Mouse (Mus musculus) kidney, adult 2 months (tissue): ENCODE data around the gene Cpt2. TPM values are rescaled to one million over a fixed set of nuclear protein-coding genes. Genes with fewer than 3 reads are reported as not detected.

ENCODE experiments used
- DNase-seq: peaks from one replicate; pipeline ENCODE4 v3.0.0; 2021
- H3K27ac ChIP-seq: fragments of 200-500 bp; 2 replicates; pipeline ENCODE4 v1.5.1; 2012; ENCODE audit warnings: low read depth, low read length, control low read depth, inconsistent platforms; ENCODE audit not compliant: insufficient read depth
- H3K27me3 ChIP-seq: fragments of 200-500 bp; replicated peaks from 2 replicates; pipeline ENCODE4 v1.6.1; 2012; ENCODE audit warnings: mild to moderate bottlenecking, moderate library complexity, low read length, inconsistent platforms; ENCODE audit not compliant: control insufficient read depth, insufficient read depth
- H3K36me3 ChIP-seq: fragments of 200-500 bp; 2 replicates; pipeline ENCODE4 v1.6.1; 2012; ENCODE audit warnings: mild to moderate bottlenecking, moderate library complexity, low read length, inconsistent platforms; ENCODE audit not compliant: control insufficient read depth, insufficient read depth
- H3K4me1 ChIP-seq: fragments of 200-500 bp; 2 replicates; pipeline ENCODE4 v1.6.1; 2011; ENCODE audit warnings: low read length; ENCODE audit not compliant: control insufficient read depth, insufficient read depth
- H3K4me3 ChIP-seq: fragments of 200-500 bp; 2 replicates; pipeline ENCODE4 v1.5.1; 2011; ENCODE audit warnings: mild to moderate bottlenecking, low read depth, low read length, control low read depth; ENCODE audit not compliant: insufficient read depth
- CTCF ChIP-seq: fragments of 200-500 bp; conservative IDR thresholded peaks from 2 replicates; pipeline ENCODE4 v1.5.1; 2011; ENCODE audit warnings: low read depth, mild to moderate bottlenecking, control low read depth, low read length, moderate library complexity, mixed read lengths; ENCODE audit not compliant: insufficient read depth, insufficient read length
- POLR2A ChIP-seq: fragments of 200-500 bp; IDR thresholded peaks from one replicate; pipeline ENCODE4 v1.6.1; 2011; ENCODE audit warnings: low read depth, low read length, control low read depth
- WGBS: fragments of 180-500 bp; shearing (Covaris S2); methylation state at CpG from one replicate; pipeline ENCODE4 v1.1.7; 2018; 5-methylcytosine and 5-hydroxymethylcytosine counted together
- polyA plus RNA-seq: library from polyadenylated mRNA; depleted of rRNA; stranded (reverse); fragments of >200 nt; gene quantifications from 2 replicates; pipeline ENCODE4 v1.2.3, GENCODE M21; 2012; rRNA removed

The Cpt2 gene
- 169 and 173 TPM in 2 replicates for polyA plus RNA-seq

- peak; percentile 88 for TF ChIP-seq POLR2A
- 0 out of 2 replicates have a peak, but pooled peaks have one; percentile 19 for TF ChIP-seq CTCF
- no peaks in the 10 kb centered on the region for H3K27me3 ChIP-seq
- WGBS, result under 1% methylated on average over 38 of the region's 38 CpGs
- DNase-seq, result peak; percentile 98
- peak within 1 kb of the TSS; percentile 96 for H3K27ac ChIP-seq
- peak within 1 kb of the TSS; percentile 92 for H3K4me3 ChIP-seq
- H3K4me1 ChIP-seq, result peaks cover 14% of the 10 kb centered on the region; the same call in 1 of the 2 replicates
- no peaks in the 10 kb centered on the region for H3K36me3 ChIP-seq
Measured at GRCm38 (mm10) chr4:107923145-107923802, at the start of gene Cpt2. TSS of gene Cpt2 (minus strand) at chr4:107923610.

DNA sequence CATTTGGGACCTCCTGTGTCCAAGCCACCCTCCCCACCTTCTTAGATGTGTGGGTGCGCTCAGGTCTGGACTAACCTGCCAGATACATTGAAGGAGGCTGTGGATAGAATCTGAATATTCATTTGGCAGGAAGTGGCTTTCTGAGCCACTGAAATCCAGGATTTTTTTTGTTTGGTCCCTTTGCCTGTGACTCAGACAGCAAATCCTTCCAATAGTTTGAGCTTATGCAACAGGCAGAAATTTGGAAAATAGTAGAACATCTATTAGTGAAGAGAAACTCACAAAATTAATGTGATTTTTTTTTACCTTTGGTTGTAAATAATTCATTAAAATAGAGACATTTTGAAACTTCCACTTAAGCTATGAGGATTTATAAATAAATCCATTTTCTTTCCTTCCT lies 47.8 kb upstream of the Cpt2 start:
- H3K27ac ChIP-seq, result no peak overlapping the region
- DNase-seq, result no peak
- 93% methylated on average over 1 of the region's 1 CpGs for WGBS

DNA sequence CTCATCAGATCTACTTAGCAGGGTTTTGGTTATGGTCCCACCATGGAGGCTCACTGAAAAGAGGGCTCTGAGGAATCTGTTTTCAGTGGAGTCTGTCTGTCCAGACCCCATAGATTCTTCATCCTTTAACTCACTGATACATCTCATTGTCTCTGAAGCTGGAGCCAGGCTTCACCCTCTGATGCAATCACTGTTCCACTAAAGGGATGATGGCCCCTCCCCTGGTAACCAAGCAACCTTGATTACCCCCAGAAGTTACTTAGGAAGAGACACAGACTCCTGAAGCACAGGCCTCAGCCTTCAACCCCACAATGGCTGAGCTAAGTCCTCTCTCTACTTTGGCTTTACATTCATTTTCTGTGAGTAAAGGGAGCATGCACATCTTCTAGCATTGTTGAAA lies 46.4 kb upstream of the Cpt2 start:
- Histone ChIP-seq H3K4me3 (no peak overlapping the region), H3K27me3 (no peaks in the 10 kb centered on the region), H3K27ac (no peak overlapping the region), H3K36me3 (no peaks in the 10 kb centered on the region), H3K4me1 (no peaks in the 10 kb centered on the region)
- TF ChIP-seq POLR2A (no peak), CTCF (no peak)
- no peak for DNase-seq

More for the DNA sequence above, 47.8 kb upstream of the Cpt2 start:
- Histone ChIP-seq H3K27me3 (no peaks in the 10 kb centered on the region), H3K4me3 (no peak overlapping the region), H3K36me3 (no peaks in the 10 kb centered on the region), H3K4me1 (no peaks in the 10 kb centered on the region)
- TF ChIP-seq CTCF (no peak), POLR2A (no peak)

- TF ChIP-seq CTCF (no peak), POLR2A (no peak)
- Histone ChIP-seq H3K4me3 (no peak within 1 kb of the TSS), H3K36me3 (no peaks in the 10 kb centered on the region), H3K4me1 (no peaks in the 10 kb centered on the region), H3K27me3 (no peaks in the 10 kb centered on the region), H3K27ac (no peak within 1 kb of the TSS)
- 79% methylated on average over 16 of the region's 16 CpGs for WGBS
- no peak for DNase-seq
Measured at GRCm38 (mm10) chr4:107967966-107968682, 44.7 kb upstream of the Cpt2 start, which contains the start of gene Slc1a7. TSS of gene Slc1a7 (plus strand) at chr4:107968332.

- no peak overlapping the region for H3K4me3 ChIP-seq
Measured at GRCm38 (mm10) chr4:107966416-107967109, 43.2 kb upstream of the Cpt2 start.

DNA sequence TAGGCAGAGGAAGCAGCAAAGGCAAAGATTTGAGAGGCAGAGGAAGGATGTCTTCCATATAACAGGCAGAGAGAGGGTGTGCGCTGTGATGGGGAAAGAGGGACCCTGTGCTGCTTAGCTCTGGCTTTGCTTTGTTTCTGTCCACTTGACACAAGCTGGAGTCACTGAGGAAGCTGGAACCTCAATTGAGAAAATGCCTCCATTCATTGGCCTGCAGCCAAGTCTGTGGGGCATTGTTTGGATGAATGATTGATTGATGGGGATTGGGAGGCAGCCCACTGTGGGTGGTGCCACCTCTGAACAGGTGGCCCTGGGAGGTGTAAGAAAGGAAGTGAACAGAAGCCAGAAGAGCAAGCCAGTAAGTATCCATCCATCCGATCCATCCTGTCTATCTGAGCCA lies 39.4 kb upstream of the Cpt2 start:
- TF ChIP-seq CTCF (no peak), POLR2A (no peak)

More at GRCm38 (mm10) chr4:107966416-107967109, 43.2 kb upstream of the Cpt2 start:
- Histone ChIP-seq H3K27me3 (no peaks in the 10 kb centered on the region), H3K36me3 (no peaks in the 10 kb centered on the region), H3K27ac (no peak overlapping the region), H3K4me1 (peaks cover 3% of the 10 kb centered on the region; the same call in 1 of the 2 replicates)
- WGBS, result 48% methylated on average over 5 of the region's 5 CpGs
- DNase-seq, result no peak
- no peak for TF ChIP-seq POLR2A
- no peak for TF ChIP-seq CTCF

More for the DNA sequence above, 39.4 kb upstream of the Cpt2 start:
- no peak for DNase-seq
- Histone ChIP-seq H3K36me3 (no peaks in the 10 kb centered on the region), H3K27me3 (no peaks in the 10 kb centered on the region), H3K4me3 (no peak overlapping the region), H3K27ac (no peak overlapping the region), H3K4me1 (peaks cover 3% of the 10 kb centered on the region; the same call in 1 of the 2 replicates)
- WGBS, result 90% methylated on average over 2 of the region's 2 CpGs
